Mouse (Mus musculus): ENCODE measurements around the gene Gm11985. TPM values are rescaled to one million over a fixed set of nuclear protein-coding genes. Genes with fewer than 3 reads are reported as not detected.

The Gm11985 gene
- polyA plus RNA-seq, 1 experiment from 2014 or later, result not detected

DNA sequence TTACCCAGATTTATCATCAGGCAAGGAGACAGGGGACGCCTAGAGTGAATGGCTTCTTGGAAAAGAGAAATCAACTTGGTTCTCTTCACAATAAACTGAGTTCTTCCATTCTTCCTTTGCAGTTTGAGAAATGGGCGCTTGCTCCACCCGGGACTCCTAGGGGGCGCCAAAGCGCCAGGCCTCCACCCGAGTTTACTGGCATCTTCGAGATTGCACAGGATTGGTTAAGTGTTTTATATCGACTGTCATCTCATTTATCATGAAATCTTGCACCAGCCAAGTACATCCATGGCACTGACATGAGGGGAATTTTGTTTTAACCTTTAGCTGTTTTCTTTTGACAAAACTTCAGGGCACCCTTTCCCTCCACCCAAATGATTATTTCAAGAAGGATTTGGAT is 27.3 kb upstream of the Gm11985 start:
- Histone ChIP-seq H3K36me3 (no peaks in the 10 kb centered on the region), H3K9ac (no peak overlapping the region), H3K4me1 (replicated peaks) (peaks cover 45% of the 10 kb centered on the region), H3K27ac (no peak overlapping the region), H3K4me2 (no peak overlapping the region), H3K4me3 (no peak overlapping the region), H3K9me3 (replicated peaks) (no peaks in the 10 kb centered on the region), H3K27me3 (peaks cover 38% of the 10 kb centered on the region)
- ATAC-seq (replicated peaks; ENCODE audit: insufficient number of reproducible peaks, insufficient read depth, low FRiP score, low read depth), result no peak
- 12% methylated on average over 8 of the region's 8 CpGs for WGBS

- Histone ChIP-seq H3K27me3 (peaks cover 39% of the 10 kb centered on the region), H3K9ac (no peak overlapping the region), H3K9me3 (replicated peaks) (no peaks in the 10 kb centered on the region), H3K36me3 (no peaks in the 10 kb centered on the region), H3K4me1 (replicated peaks) (peaks cover 46% of the 10 kb centered on the region), H3K4me3 (peak overlapping the region; percentile 69), H3K4me2 (peak overlapping the region; percentile 98), H3K27ac (no peak overlapping the region)
- WGBS, result 5% methylated on average over 14 of the region's 14 CpGs
- ATAC-seq (replicated peaks; ENCODE audit: insufficient number of reproducible peaks, insufficient read depth, low FRiP score, low read depth), result no peak
Observed at GRCm38 (mm10) chr11:7214761-7215160, 26.4 kb upstream of the Gm11985 start.

- Histone ChIP-seq H3K27ac (no peak overlapping the region), H3K36me3 (no peaks in the 10 kb centered on the region), H3K4me2 (peak overlapping the region; percentile 98), H3K27me3 (peaks cover 39% of the 10 kb centered on the region), H3K9ac (no peak overlapping the region), H3K4me1 (replicated peaks) (peaks cover 46% of the 10 kb centered on the region), H3K4me3 (peak overlapping the region; percentile 69), H3K9me3 (replicated peaks) (no peaks in the 10 kb centered on the region)
- ATAC-seq (replicated peaks; ENCODE audit: insufficient number of reproducible peaks, insufficient read depth, low FRiP score, low read depth), result no peak
- under 1% methylated on average over 12 of the region's 12 CpGs for WGBS
Observed at GRCm38 (mm10) chr11:7214342-7214660, 25.9 kb upstream of the Gm11985 start.

DNA sequence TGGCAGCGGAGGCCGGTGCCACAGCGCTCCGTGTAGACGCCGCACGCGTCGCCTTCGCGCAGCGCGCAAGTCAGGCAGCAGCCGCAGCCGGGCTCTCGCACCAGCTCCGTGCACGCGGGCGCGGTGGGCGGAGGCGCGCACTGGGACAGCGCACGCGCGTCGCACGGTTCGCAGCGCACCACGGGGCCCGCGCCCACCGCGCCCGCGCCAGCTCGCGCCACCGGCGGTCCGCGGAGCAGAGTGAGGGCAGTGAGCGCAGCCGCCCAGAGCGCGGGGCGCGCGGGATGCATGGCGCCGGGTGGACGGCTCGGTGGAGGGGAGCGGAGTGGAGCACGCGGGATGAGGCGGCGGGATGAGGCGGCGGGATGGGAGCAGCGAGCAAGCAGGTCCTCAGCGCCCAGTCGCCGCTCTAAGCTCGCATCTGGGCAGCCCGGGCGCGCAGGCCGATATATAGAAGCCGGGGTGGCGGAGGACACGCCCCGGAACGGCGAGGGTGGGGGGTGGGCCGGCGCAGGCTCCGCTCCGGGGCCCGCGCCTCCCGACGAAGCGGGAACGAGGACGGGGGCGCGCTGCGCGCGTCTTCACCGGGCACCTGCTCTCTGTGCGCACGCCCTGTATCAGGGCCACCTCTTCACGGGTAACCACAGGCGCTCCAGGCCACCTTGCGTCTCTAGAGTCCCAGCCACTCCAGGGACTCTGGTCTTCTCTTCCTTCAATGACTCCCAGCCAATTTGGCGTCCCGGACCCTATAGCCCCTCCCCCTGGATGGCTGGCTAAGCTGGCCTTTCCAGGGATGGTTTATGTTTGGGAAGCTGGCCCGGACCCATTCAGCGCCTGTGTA is 25.4 kb upstream of the Gm11985 start, which contains the start of gene Igfbp3:
TSS of gene Igfbp3 (minus strand) at position 423 of the 841 bp plus-strand sequence.
- peak within 1 kb of the TSS; percentile 69 for H3K4me3 ChIP-seq
- peaks cover 39% of the 10 kb centered on the region for H3K27me3 ChIP-seq
- under 1% methylated on average over 99 of the region's 104 CpGs for WGBS
- peak within 1 kb of the TSS; percentile 41; the same call in 1 of the 2 replicates for H3K27ac ChIP-seq
- peak within 1 kb of the TSS; percentile 98 for H3K4me2 ChIP-seq
- H3K9ac ChIP-seq, result peak within 1 kb of the TSS; percentile 54
- H3K36me3 ChIP-seq, result no peaks in the 10 kb centered on the region
- ATAC-seq (replicated peaks; ENCODE audit: insufficient number of reproducible peaks, insufficient read depth, low FRiP score, low read depth), result peak; percentile 78
- H3K9me3 ChIP-seq (replicated peaks), result no peaks in the 10 kb centered on the region
- H3K4me1 ChIP-seq (replicated peaks), result peaks cover 46% of the 10 kb centered on the region

DNA sequence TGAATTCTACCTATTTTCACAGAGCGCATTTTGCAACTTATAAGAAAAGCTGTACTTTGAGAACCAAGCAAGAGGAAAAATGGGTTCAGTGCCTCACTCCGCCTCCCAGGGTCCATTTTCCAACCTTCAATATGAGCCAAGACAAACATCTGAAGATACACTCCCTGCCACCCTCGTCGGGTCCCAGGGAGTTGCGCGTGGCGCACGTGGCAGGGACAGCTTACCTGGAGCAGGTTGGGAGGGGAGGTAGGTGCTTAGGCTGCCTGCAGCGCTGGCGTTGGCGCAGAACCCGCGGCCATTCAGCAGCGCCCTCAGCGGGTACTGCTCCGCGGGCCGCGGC is 24.8 kb upstream of the Gm11985 start:
- Histone ChIP-seq H3K4me3 (peak overlapping the region; percentile 69), H3K9me3 (replicated peaks) (no peaks in the 10 kb centered on the region), H3K9ac (peak overlapping the region; percentile 54), H3K27me3 (peaks cover 39% of the 10 kb centered on the region), H3K4me2 (peak overlapping the region; percentile 98), H3K27ac (no peak overlapping the region), H3K36me3 (no peaks in the 10 kb centered on the region), H3K4me1 (replicated peaks) (peaks cover 46% of the 10 kb centered on the region)
- WGBS, result 3% methylated on average over 19 of the region's 19 CpGs
- ATAC-seq (replicated peaks; ENCODE audit: insufficient number of reproducible peaks, insufficient read depth, low FRiP score, low read depth), result no peak

DNA sequence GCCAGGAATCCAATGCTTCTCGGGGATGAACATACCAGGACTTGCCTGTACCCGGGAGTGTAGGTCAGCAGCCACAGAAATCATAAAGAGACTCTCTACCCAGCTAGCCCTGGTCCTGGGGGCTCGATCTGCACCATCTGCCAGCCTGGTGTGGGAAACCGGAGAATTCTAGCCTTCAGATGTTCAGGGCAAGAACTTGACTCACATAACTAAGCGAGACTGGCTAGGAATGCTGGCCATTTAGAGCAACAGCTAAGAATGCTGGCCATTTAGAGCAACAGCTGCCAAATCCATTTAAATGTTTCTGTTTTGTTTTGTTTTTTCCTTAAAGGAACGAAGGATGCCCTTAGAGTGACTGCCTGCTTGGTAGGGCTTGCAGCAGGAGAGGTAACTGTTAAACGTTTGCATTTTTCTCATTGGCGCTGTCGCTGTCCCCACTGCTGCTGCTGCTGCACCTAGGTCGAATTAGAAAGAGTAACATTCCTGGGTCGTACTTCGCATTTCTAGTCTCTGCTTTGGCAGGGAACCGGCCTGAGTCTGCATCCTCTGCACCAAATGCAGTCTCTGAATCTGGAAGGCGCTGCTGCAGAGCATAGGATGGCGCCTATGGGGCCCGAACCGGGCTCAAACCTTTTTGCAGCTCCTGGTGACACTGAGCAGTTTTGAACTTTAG is 23.9 kb upstream of the Gm11985 start:
- Histone ChIP-seq H3K9me3 (replicated peaks) (no peaks in the 10 kb centered on the region), H3K4me3 (peak overlapping the region; percentile 69), H3K4me1 (replicated peaks) (peaks cover 46% of the 10 kb centered on the region), H3K9ac (0 out of 2 replicates have a peak overlapping the region, but pooled peaks have one; percentile 33), H3K27ac (no peak overlapping the region), H3K27me3 (peaks cover 39% of the 10 kb centered on the region), H3K36me3 (no peaks in the 10 kb centered on the region), H3K4me2 (peak overlapping the region; percentile 98)
- no peak for ATAC-seq (replicated peaks; ENCODE audit: insufficient number of reproducible peaks, insufficient read depth, low FRiP score, low read depth)
- 16% methylated on average over 17 of the region's 17 CpGs for WGBS

GRCm38 (mm10) chr11:7211211-7211610 is 22.8 kb upstream of the Gm11985 start:
- Histone ChIP-seq H3K27me3 (peaks cover 39% of the 10 kb centered on the region), H3K9ac (no peak overlapping the region), H3K27ac (no peak overlapping the region), H3K9me3 (replicated peaks) (no peaks in the 10 kb centered on the region), H3K4me1 (replicated peaks) (peaks cover 43% of the 10 kb centered on the region), H3K36me3 (no peaks in the 10 kb centered on the region), H3K4me3 (no peak overlapping the region), H3K4me2 (peak overlapping the region; percentile 20; the same call in 1 of the 2 replicates)
- ATAC-seq (replicated peaks; ENCODE audit: insufficient number of reproducible peaks, insufficient read depth, low FRiP score, low read depth), result no peak
- 19% methylated on average over 9 of the region's 9 CpGs for WGBS

DNA sequence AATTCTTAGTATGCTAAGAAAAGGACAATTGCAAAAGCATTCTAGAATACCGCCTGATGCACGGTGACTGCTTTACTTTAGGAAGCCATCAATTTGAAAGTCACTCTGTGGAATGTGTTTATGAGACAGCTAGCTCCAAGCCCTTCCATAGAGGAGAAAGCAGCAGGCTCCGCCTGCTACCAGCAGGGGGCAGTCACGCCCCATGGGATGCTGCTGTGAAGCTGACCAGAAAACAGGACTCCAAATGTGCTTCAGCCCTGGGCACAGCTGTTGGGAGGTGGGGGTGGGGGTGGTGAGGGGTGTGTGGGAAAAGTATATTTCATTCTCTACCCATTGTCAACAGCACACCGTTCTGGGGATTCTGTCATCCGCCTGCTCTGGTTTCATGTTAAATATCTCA is 22.0 kb upstream of the Gm11985 start:
- peaks cover 39% of the 10 kb centered on the region for H3K27me3 ChIP-seq
- ATAC-seq (replicated peaks; ENCODE audit: insufficient number of reproducible peaks, insufficient read depth, low FRiP score, low read depth), result no peak
- WGBS, result 18% methylated on average over 6 of the region's 6 CpGs
- H3K9ac ChIP-seq, result no peak overlapping the region
- no peak overlapping the region for H3K27ac ChIP-seq
- H3K36me3 ChIP-seq, result no peaks in the 10 kb centered on the region
- H3K4me1 ChIP-seq (replicated peaks), result peaks cover 40% of the 10 kb centered on the region
- no peak overlapping the region for H3K4me2 ChIP-seq
- no peak overlapping the region for H3K4me3 ChIP-seq
- H3K9me3 ChIP-seq (replicated peaks), result no peaks in the 10 kb centered on the region

GRCm38 (mm10) chr11:7203846-7204245 is 15.5 kb upstream of the Gm11985 start:
- no peaks in the 10 kb centered on the region for H3K9me3 ChIP-seq (replicated peaks)
- no peak for ATAC-seq (replicated peaks; ENCODE audit: insufficient number of reproducible peaks, insufficient read depth, low FRiP score, low read depth)
- no peaks in the 10 kb centered on the region for H3K36me3 ChIP-seq
- H3K4me2 ChIP-seq, result no peak overlapping the region
- H3K4me3 ChIP-seq, result no peak overlapping the region
- WGBS, result 81% methylated on average over 9 of the region's 9 CpGs
- H3K27me3 ChIP-seq, result no peaks in the 10 kb centered on the region
- H3K4me1 ChIP-seq (replicated peaks), result no peaks in the 10 kb centered on the region
- H3K27ac ChIP-seq, result no peak overlapping the region
- no peak overlapping the region for H3K9ac ChIP-seq

DNA sequence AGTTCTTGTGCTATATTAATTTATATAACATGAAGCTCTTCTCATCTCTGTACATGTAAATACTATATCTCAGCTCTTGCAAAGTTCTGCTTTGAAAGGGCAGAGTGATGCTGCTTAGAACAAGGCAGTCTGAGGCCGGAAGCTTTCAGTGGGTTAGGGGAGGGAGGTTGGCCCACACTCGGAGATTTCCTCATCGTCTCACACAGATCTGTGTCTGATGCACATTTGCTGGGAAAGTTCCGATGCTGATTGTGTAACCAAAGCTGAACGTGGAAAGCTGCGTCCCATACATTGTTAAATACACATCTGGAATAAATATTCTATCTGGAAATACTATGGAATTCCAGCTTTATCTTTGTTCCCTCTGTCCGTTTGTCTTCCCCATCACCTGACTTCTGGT is 13.8 kb upstream of the Gm11985 start:
- ATAC-seq (replicated peaks; ENCODE audit: insufficient number of reproducible peaks, insufficient read depth, low FRiP score, low read depth), result no peak
- H3K36me3 ChIP-seq, result no peaks in the 10 kb centered on the region
- no peaks in the 10 kb centered on the region for H3K9me3 ChIP-seq (replicated peaks)
- WGBS, result 70% methylated on average over 7 of the region's 7 CpGs
- no peak overlapping the region for H3K4me2 ChIP-seq
- H3K27ac ChIP-seq, result no peak overlapping the region
- no peaks in the 10 kb centered on the region for H3K27me3 ChIP-seq
- no peaks in the 10 kb centered on the region for H3K4me1 ChIP-seq (replicated peaks)
- no peak overlapping the region for H3K9ac ChIP-seq
- H3K4me3 ChIP-seq, result no peak overlapping the region

DNA sequence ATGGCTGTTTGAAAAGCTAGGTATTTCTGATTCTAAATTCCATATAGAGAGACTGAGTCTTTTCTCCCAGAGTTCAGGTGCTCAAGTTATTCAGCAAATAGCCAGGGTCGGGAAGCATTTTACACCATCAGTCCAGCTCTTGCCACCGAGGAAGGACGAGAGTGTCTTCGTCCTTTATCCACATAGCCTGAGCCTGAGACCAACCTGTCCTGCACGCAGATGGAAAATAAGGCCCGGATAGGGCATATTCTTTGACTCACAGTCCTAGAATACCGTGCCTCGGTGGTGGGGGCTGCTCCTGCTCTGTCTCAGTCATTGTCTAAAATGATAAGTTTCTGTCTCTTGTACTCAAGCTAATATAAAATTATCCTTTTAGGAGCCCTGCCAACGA is 12.0 kb upstream of the Gm11985 start:
- no peak overlapping the region for H3K27ac ChIP-seq
- H3K36me3 ChIP-seq, result no peaks in the 10 kb centered on the region
- H3K4me2 ChIP-seq, result no peak overlapping the region
- no peak overlapping the region for H3K9ac ChIP-seq
- WGBS, result 66% methylated on average over 9 of the region's 9 CpGs
- ATAC-seq (replicated peaks; ENCODE audit: insufficient number of reproducible peaks, insufficient read depth, low FRiP score, low read depth), result no peak
- no peaks in the 10 kb centered on the region for H3K4me1 ChIP-seq (replicated peaks)
- H3K4me3 ChIP-seq, result no peak overlapping the region
- no peaks in the 10 kb centered on the region for H3K9me3 ChIP-seq (replicated peaks)
- no peaks in the 10 kb centered on the region for H3K27me3 ChIP-seq
